Mouse (Mus musculus) ES-CJ7 (cell line): ENCODE measurements around the gene Tbc1d10c.

ENCODE experiments used
- DNase-seq: peaks from one replicate; pipeline ENCODE4 v3.0.0; 2011; ENCODE audit warnings: low read depth, low spot score

Gene Tbc1d10c

DNA sequence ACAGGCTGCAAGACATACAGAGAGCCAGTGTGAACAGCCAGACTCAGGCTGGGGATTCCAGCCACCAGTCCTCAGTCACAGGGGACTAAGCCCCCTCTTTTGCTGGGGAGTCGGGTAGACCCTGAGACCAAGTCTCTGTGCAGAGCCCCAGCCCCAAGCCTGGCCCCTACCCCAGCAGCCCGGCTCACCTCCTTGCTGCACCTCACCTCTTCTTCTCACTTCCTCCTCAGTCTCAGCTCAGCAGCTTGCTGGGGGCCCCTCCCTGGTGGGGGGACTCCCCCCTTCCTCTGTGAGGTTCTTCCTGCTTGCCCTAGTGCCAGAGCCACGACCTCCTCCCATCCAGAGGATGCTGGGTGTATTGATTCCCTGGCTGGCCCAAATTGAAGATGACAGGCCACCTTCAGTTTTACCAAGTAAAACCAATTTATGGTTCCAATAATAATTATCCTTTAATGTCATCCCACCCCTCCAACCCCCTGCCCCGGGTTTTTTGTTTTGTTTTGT lies at the start of gene Tbc1d10c:
Tbc1d10c (minus strand) TSS at position 454 of the 504 bp plus-strand sequence.
- no peak for DNase-seq

DNA sequence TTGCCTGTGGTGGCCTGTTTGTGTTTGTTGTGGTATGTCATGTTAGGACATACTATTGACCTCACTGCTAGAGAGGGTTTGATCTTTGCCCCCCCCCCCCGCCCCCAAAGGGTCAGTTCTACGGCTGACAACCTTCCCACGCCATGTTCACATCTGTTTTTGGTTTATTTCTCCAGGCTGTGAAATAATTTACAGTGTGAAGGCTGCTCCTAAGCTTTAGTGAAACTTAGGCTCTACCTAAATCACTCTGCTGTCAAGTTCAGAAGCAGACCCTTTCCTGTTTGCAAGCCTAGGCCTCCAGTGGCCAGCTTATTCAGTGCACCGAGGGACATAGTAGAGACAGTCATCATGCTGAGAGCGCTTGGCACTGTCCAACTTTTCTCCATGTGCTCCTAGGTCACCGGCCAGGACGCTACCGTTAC lies 49.2 kb upstream of the Tbc1d10c start:
- DNase-seq: no peak

DNA sequence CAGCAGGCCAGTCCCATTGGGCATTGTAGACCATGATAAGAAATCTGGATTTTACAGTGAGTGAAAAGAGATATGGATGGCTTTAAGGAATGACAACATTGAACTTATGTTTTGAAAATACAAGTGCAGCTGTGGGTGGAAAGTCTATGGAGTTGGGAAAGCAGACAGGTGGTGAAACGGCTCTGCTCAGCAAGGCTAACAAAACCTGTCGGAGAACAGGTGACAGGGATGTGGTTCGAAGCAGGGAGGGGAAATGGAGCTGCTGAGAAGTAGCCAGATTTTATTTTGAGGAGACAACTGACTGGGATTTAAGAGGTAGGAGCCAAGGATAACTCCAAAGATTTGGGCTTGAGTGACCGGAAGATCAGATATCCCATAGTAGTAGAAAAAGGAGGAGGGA lies 43.5 kb upstream of the Tbc1d10c start:
- no peak for DNase-seq

DNA sequence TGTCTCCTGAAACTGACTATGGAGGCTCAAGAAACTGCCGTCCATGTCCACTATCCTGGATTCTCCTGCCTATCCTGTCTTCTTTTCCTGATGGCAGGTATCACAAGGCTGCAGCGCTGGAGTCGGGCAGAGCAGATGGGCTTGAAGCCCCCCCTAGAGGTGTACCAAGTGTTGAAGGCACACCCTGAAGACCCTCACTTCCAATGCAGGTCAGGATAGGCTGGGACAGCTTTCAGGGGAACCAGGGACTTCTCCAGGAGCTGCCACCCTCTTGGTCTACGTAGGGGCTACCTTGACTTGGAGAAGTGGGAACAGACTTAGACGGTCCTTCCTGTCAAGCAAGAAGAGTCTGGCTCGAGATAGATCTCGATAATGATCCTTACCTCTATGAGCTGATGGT lies 41.6 kb upstream of the Tbc1d10c start:
- no peak for DNase-seq

DNA sequence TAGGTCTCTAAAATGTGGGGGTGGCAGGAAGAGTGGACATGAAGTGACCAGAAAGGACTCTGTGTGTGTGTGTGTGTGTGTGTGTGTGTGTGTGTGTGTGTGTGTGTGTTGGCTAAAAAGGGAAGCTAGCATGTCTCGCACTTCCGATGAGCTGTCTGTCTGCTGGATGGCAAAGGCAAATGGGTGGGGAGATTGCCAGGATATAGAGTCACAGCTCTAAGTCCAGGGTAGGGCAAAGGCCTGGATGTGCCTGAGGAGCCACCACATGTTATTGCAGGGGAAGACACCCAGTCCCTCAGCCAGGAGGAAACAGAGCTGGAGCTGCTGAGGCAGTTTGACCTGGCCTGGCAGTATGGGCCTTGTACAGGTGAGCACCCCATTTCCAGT lies 41.1 kb upstream of the Tbc1d10c start:
- DNase-seq: no peak

DNA sequence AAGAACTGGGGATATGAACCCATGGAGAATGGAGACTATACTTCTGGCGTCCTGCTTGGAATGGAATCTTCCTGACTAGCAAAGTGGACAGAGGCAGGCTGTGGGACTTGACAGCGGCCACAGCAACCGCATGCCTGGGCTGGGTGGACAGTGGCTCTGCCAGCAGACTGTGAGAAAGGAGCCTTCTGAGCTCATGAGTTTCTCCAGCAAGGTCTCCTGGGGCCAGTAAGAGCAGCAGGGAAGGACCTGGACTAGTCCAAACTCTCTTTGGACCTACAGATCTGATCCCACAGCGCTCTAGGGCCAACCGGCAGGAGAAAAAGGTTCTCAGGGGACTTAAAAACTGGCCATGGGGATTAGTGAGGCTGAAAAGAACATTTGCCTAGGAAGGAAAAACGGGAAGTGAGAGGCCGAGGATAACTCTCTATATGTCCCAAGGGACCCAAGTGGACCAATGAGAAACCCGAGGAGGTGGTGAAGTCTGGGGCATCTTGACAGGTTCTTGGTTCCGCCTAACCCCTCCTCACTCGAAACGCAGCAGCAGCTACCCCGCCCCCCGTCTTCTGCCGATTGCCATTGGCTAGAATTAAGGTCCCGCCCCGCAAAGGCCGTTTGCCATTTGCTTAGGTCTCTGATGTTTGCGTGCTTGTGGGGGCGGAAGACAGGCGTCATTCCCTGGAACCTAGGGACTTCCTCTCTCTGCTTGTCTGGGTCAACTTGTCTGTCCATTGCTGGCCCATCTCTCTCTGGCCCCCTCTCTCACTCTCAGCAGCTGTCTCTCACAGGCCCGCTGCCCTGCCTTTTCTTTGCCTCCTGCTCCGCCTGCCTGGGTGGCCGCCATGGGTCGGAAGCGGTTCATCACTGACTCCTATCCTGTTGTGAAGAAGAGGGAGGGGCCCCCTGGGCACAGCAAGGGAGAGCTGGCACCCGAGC lies 40.4 kb upstream of the Tbc1d10c start, which contains the start of gene Pold4:
Pold4 (plus strand) TSS at position 647 of the 933 bp plus-strand sequence.
- DNase-seq: peak; percentile 89

DNA sequence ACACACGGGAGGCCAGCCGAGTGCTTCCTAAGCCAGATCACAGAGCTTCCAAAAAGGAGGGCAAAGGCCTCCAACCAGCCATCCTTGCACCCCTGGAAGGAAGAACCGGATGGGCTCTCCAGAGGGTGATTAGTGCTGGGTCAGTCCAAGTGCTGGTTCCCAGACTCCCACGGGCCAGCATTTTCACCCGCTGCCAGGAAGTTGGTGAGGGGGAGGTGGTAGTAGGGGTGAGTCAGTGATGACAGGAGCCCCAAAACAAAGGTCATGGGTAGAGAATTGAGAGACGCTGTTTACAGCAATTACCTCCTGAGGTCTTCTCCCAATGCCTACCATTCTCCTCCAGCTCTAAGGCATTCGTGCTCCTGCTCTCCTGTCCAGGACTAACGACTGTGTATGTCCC lies 39.3 kb upstream of the Tbc1d10c start:
- DNase-seq: no peak

DNA sequence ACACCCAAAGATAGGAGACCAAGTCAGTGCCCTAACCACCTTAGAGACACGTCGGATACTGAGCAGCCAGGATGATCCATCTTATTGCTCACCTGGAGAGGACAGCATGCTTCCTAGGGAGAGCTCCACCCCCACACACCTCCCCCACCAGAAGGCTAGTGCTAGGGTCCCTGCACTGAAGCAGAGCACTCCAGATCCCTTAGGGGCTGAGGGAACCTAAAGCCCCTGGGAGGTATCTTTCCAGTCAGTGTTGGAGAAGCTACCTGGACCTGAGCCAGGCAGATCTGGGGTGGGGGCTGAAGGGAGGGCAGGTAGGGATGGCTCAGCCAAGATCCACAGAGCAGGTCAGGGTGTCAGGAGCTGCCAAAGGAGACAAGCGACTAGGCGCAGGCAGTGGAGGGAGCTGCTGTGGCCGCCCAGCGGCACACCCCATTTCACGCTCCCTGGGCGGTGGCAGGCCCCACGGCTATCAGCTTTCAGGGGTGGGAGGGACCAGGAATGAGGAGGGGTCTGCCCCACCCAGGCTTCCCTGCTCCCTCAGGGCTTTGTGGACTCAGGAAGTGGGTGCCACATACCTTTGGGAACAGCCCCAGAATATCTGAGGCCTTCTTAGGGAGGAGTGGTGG lies 38.5 kb upstream of the Tbc1d10c start:
- no peak for DNase-seq

DNA sequence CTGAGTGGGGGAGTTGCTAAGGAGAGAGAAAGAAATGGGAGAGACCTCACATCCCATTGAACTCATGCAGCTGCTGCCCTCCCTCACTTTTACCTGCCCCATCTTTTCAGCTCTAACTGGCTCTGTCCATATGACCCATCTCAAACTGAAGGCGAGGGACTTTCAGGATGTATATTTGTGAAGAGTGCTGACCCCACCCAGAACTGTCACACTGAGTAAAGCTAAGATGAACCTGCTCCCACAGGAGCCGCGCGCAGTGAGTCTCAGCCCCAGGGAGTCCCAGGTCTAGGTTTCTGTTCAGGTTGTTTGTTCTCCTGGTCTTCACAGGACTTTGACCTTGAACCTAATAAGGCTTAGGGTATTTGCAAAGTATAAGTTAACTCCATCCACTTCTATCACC lies 37.8 kb upstream of the Tbc1d10c start:
- DNase-seq: no peak

DNA sequence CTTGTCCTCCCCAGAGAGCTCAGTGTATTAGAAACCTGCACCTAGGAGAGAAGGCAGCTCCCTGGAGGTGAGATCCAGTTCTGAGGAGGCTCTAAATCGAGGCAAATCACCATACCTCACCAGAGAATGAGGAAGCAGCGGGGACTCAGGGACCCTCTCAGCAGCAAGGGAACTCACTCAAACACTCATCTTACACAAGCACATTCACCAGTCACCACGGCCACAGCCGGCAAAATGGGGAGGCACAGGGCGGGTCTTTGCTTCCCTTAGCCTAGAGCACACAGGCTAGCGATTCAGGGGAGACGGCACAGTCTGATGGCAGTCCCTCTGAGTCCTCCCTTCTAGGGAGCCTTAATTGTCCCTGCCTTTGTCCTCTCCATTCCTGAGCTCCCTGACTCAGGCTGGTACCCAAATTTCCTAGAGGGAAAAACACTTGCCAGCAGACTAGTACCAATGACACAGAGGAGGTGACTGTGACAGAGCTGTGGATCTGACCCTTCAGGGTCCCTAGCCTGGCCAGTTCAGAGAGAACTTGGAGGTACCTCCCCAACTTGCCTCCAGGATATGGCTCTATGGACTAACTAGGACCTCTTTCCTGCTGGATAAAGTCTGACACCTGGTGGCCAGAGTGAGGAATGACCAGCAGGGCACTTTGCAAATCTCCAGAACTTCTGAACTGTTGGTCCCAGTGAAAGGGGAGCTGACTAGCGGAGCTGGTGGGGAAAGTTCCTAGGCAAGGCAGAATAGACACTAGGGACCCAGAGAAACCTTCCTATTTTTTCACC lies 37.0 kb upstream of the Tbc1d10c start:
- DNase-seq: peak; percentile 88

DNA sequence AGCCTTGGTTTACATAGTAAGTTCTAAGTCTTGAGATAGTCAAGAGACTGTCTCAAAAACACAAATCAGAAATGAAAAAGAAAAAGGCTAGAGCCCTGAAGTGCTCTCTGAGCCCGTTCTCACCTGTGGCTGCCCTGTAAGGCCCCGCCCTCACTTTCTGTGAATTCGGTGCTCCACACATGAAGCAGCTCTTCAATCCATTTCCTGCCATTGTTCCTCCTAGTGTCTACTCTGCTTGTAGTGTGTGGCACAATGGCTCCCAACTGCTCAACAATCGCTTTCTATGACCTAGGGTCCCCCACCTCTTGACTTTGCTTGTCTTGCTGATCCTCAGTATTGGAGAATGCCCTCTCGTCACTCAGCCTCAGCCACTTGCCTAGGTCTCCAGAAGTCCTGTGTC lies 36.4 kb upstream of the Tbc1d10c start:
- peak; percentile 35 for DNase-seq

DNA sequence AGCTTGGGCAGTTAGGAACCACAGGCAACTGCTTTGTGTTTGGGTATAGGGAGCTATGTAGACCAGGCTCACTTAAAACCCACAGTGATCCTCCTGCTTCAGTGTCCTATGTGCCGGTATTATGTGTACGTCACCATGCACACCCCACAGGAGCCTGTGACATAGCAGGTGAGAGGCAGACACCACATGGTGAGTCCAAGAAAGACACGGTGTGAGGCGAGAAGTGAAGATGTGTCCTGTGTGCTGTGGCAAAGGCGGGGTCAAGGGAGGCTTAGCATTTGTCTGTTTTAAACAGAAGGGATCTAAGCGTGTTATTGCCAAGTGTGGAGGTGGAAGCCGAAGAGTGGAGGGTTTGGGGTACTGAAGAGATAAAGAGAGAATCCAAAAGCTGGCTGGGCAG lies 35.7 kb upstream of the Tbc1d10c start:
- DNase-seq: no peak

DNA sequence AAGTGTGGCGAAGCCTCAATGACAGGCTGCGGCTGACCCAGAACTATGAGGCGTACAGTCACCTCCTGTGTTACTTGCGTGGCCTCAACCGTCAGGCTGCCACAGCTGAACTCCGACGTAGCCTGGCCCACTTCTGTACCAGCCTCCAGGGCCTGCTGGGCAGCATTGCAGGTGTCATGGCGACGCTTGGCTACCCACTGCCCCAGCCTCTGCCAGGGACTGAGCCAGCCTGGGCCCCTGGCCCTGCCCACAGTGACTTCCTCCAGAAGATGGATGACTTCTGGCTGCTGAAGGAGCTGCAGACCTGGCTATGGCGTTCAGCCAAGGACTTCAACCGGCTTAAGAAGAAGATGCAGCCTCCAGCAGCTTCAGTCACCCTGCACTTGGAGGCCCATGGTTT lies 31.1 kb upstream of the Tbc1d10c start:
- no peak for DNase-seq

DNA sequence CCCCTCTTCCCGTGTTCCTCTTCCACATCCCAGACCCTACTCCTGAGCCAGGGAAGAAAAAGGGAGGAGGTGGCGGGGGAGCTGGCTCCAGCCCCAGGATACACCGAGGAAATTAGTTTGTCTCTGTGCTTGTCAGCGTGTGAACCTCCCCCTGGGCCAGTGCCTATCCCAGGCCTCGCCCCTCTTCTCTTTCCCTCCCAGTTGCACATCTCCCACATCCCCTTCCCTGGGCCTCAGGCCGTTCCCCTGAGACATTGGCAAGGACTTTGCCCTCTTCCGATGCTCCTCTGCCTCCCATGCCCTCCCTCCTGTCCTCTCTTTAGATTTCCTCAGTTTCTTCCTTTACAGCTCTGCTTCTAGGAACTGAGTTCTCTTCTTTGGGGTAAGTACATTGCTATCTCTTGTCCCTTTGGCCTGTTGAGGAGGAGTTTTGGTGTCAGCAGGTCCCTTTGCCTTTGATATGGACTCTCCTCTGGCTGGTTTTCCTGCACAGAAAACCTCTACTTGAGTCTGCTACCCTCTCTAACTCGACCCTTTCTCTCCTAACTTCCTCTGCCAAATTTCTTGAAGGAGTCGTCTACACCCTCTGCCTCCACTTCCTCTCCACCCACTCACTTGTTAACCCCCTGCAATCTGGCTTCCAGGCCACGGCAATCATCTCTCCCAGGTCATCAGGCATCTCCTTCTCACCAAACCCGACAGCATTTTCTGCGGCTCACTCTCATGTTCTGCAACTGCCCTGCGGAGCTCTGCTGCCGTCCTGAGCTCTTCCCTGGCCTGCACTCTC lies 30.1 kb upstream of the Tbc1d10c start:
- DNase-seq: no peak

DNA sequence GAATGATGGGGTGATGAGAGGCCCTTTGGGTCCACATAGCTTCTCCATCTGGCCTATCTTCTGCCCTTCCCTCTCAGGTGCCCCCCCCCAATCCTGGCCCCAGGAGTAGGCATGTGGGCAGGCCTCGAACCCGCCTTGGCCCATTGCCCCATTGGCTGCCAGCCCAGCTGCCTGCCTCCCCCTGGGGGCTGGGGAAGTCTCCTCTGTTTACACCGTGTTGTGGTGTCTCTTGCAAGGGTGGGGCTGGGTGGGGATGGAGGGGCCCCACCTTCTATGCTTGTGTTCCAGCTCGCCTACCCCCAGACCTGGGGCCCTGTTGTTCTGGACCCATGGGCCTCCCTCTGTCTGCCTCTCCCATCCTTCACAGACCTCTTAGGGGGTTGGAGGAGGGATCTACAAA lies 29.3 kb upstream of the Tbc1d10c start:
- no peak for DNase-seq

DNA sequence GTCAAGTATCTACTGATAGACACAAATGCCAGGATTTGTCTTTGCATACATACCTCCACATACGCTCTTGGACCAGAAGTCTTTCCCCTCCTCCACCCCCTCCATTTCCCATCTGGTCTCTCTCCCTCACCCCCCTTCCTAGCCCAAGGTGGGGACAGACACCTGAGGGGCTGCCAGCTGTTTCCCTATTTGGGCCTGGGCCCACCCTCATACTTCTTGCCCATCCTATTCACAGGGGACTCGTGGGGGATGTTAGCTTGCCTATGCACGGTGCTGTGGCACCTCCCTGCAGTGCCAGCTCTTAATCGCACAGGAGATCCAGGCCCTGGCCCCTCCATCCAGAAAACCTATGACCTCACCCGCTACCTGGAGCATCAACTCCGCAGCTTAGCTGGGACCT lies 28.9 kb upstream of the Tbc1d10c start:
- DNase-seq: no peak

DNA sequence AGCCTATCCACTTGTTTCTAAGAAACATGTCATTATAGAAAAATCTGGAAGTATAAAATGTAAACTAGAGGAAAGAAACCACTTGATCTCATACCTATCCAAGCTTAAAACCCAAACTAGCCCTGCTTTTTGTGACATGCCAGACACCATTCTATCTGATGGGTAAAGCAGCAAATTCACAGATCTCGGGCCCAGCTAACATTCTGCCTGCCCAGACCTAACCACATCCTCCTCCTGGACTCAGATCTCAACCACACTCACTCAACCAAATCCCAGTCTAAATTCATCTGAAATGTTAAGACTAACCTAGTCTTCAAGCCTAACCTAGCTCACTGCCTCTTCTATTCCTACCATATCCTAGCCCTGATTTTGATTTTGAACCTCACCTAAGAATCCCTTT lies 27.7 kb upstream of the Tbc1d10c start:
- no peak for DNase-seq

DNA sequence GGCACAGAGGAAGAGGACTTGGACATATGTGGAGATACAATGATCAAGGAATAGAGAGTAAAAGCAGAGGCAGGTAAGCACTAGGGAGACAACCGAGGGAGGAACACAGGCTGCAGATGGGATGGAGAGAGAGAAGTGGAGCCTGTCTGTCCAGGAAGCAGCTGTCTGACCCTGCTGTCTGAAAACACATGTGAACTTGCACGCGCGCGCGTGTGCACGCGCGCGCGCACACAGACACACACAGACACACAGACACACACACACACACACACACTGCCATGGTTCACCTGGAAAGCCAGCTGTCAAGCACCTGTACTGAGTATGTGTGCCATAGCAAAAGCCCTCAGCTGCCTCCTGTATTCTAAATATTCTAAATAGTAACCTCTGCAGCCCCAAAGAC lies 27.2 kb upstream of the Tbc1d10c start:
- DNase-seq: no peak

DNA sequence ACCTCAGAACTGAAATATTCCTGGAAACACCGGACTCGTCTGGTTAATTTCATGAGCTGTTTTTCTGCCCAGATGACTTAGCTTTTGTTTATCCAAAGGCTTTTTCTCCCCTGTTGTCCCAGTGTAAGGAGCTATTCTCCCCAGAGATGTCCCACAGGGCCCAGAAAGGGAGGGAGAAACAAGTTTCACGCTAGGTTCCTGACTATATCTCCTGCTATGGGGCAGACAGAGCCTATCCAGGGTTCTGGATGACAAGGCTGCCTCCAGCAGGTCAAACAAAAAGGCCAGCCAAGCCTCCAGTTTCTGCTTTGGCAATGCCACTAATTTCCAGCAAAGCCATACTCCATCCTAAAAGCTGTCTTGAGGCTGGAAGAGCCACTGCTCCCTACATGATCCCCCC lies 26.8 kb upstream of the Tbc1d10c start:
- no peak for DNase-seq

DNA sequence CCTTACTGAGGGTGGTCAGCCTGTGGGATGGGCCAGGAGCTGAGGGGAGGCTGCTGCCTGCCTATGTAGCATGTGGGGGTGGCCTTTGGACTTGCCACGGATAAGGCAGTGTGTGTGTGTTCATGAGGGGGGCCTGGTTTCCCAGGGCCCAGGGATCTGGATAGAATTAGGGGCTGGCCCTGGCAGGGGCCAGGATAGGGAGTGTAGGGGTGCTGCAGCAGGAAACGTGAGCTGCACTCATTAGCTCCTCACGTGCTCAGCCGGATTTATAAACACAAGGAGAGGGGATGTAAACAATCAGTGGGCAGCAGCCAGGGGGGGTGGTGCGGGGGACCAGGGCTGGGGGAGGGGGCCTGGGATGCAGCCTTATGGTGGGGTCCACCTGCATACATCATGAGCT lies 26.1 kb upstream of the Tbc1d10c start:
- DNase-seq: no peak

DNA sequence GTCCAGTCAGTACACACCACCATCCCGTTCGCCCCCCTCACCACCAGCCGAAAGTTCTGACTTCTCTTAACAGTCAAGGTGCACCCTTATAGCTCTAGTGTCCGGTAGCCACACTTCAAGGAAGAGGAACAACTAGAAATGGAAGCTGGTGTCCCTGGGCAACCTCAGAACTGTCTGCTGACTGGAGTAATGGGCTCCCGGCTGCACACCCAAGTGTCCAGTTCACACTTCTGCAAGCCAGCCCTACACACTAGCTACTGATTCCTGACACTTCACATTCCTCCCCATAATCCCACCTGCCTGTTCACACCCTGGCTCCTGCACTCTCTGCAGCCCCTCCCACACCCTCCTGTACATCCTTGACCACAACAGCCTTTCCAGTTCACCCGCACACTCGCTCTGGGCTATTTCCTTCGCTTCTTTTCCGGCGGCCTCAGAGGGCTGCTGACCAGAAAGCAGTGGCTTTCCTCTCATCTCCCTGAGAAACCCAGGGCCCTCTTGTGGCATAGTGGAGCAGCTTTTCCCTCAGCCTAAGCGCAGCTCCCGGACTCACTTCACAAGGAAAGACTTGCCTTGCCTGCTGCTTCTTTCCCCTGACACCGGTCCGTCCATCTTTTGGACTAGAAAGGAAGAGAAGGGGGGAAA lies 25.1 kb upstream of the Tbc1d10c start:
- no peak for DNase-seq
